Mouse (Mus musculus) G1E (cell line): ENCODE results near the gene Olfr479. TPM values are rescaled to one million over a fixed set of nuclear protein-coding genes. Genes with fewer than 3 reads are reported as not detected.

ENCODE experiments used
- polyA plus RNA-seq: library from polyadenylated mRNA; stranded (reverse); fragments of >175 nt; gene quantifications from 2 replicates; pipeline ENCODE4 v1.2.3, GENCODE M21; 2012
- total RNA-seq, 2 experiments: library from RNA; stranded (forward) in 1 of 2; stranded (reverse) in 1 of 2; fragments of 200-1000 nt in 1 of 2; fragments of >200 nt in 1 of 2; fragmentation: Nextera tagmentation in 1 of 2; gene quantifications; 2 replicates each; pipeline ENCODE4 v1.2.3; 2014 to 2017

The Olfr479 gene
- total and polyA plus RNA-seq, 3 experiments, result 0.55 TPM; not detected in 2

Other genes starting within 250 kb of the Olfr479 start
- gene Ovch2, start 249.5 kb upstream of the Olfr479 start, total RNA-seq (2014; fragmentation: Nextera tagmentation), result not detected in 2 replicates
- gene Ovch2, start 249.5 kb upstream of the Olfr479 start, total RNA-seq (2017), result not detected in 2 replicates
- not detected in 2 replicates for gene Ovch2, start 249.5 kb upstream of the Olfr479 start, polyA plus RNA-seq
- gene Olfr467, start 238.4 kb upstream of the Olfr479 start, total RNA-seq (2014; fragmentation: Nextera tagmentation), result not detected in 2 replicates
- 0.12 TPM in 1 of 2 replicates, not detected in the other for gene Olfr467, start 238.4 kb upstream of the Olfr479 start, total RNA-seq (2017)
- gene Olfr467, start 238.4 kb upstream of the Olfr479 start, polyA plus RNA-seq, result not detected in 2 replicates
- gene Olfr469, start 225.2 kb upstream of the Olfr479 start, total RNA-seq (2014; fragmentation: Nextera tagmentation), result not detected in 2 replicates
- 0.12 and 0.27 TPM in 2 replicates for gene Olfr469, start 225.2 kb upstream of the Olfr479 start, total RNA-seq (2017)
- not detected in 2 replicates for gene Olfr469, start 225.2 kb upstream of the Olfr479 start, polyA plus RNA-seq
- gene Olfr470, start 203.2 kb upstream of the Olfr479 start, total RNA-seq (2014; fragmentation: Nextera tagmentation), result not detected in 2 replicates
- gene Olfr470, start 203.2 kb upstream of the Olfr479 start, total RNA-seq (2017), result 0.27 TPM in 1 of 2 replicates, not detected in the other
- gene Olfr470, start 203.2 kb upstream of the Olfr479 start, polyA plus RNA-seq, result not detected in 2 replicates
- 0.19 TPM in 1 of 2 replicates, not detected in the other for gene Olfr472, start 152.8 kb upstream of the Olfr479 start, total RNA-seq (2014; fragmentation: Nextera tagmentation)
- 0.16 and 0.17 TPM in 2 replicates for gene Olfr472, start 152.8 kb upstream of the Olfr479 start, total RNA-seq (2017)
- not detected in 2 replicates for gene Olfr472, start 152.8 kb upstream of the Olfr479 start, polyA plus RNA-seq
- not detected in 2 replicates for gene Olfr473, start 120.2 kb upstream of the Olfr479 start, total RNA-seq (2014; fragmentation: Nextera tagmentation)
- gene Olfr473, start 120.2 kb upstream of the Olfr479 start, total RNA-seq (2017), result 0.27 TPM in 1 of 2 replicates, not detected in the other
- not detected in 2 replicates for gene Olfr473, start 120.2 kb upstream of the Olfr479 start, polyA plus RNA-seq
- not detected in 2 replicates for gene Olfr474, start 96.0 kb upstream of the Olfr479 start, total RNA-seq (2014; fragmentation: Nextera tagmentation)
- gene Olfr474, start 96.0 kb upstream of the Olfr479 start, total RNA-seq (2017), result 0.27 TPM in 1 of 2 replicates, not detected in the other
- not detected in 2 replicates for gene Olfr474, start 96.0 kb upstream of the Olfr479 start, polyA plus RNA-seq
- not detected in 2 replicates for gene Olfr476, start 85.9 kb upstream of the Olfr479 start, total RNA-seq (2014; fragmentation: Nextera tagmentation)
- 0.05 TPM in 1 of 2 replicates, not detected in the other for gene Olfr476, start 85.9 kb upstream of the Olfr479 start, total RNA-seq (2017)
- not detected in 2 replicates for gene Olfr476, start 85.9 kb upstream of the Olfr479 start, polyA plus RNA-seq
- 0.45 TPM in 1 of 2 replicates, not detected in the other for gene Olfr477, start 64.0 kb upstream of the Olfr479 start, total RNA-seq (2014; fragmentation: Nextera tagmentation)
- gene Olfr477, start 64.0 kb upstream of the Olfr479 start, total RNA-seq (2017), result 0.11 TPM in 1 of 2 replicates, not detected in the other
- gene Olfr477, start 64.0 kb upstream of the Olfr479 start, polyA plus RNA-seq, result not detected in 2 replicates
- gene Olfr478, start 16.7 kb upstream of the Olfr479 start, total RNA-seq (2014; fragmentation: Nextera tagmentation), result not detected in 2 replicates
- gene Olfr478, start 16.7 kb upstream of the Olfr479 start, total RNA-seq (2017), result 0.12 TPM in 1 of 2 replicates, not detected in the other
- gene Olfr478, start 16.7 kb upstream of the Olfr479 start, polyA plus RNA-seq, result not detected in 2 replicates
- not detected in 2 replicates for gene Olfr480, start 16.7 kb downstream of the Olfr479 start, total RNA-seq (2014; fragmentation: Nextera tagmentation)
- not detected in 2 replicates for gene Olfr480, start 16.7 kb downstream of the Olfr479 start, total RNA-seq (2017)
- not detected in 2 replicates for gene Olfr480, start 16.7 kb downstream of the Olfr479 start, polyA plus RNA-seq
- gene Olfr481, start 29.2 kb downstream of the Olfr479 start, total RNA-seq (2014; fragmentation: Nextera tagmentation), result not detected in 2 replicates
- 0.23 and 0.76 TPM in 2 replicates for gene Olfr481, start 29.2 kb downstream of the Olfr479 start, total RNA-seq (2017)
- not detected in 2 replicates for gene Olfr481, start 29.2 kb downstream of the Olfr479 start, polyA plus RNA-seq
- not detected in 2 replicates for gene Olfr482, start 46.9 kb downstream of the Olfr479 start, total RNA-seq (2014; fragmentation: Nextera tagmentation)
- gene Olfr482, start 46.9 kb downstream of the Olfr479 start, total RNA-seq (2017), result 0.17 and 0.22 TPM in 2 replicates
- not detected in 2 replicates for gene Olfr482, start 46.9 kb downstream of the Olfr479 start, polyA plus RNA-seq
- not detected in 2 replicates for gene Olfr483, start 50.2 kb downstream of the Olfr479 start, total RNA-seq (2014; fragmentation: Nextera tagmentation)
- not detected in 2 replicates for gene Olfr483, start 50.2 kb downstream of the Olfr479 start, total RNA-seq (2017)
- gene Olfr483, start 50.2 kb downstream of the Olfr479 start, polyA plus RNA-seq, result not detected in 2 replicates
- not detected in 2 replicates for gene Olfr484, start 76.8 kb downstream of the Olfr479 start, total RNA-seq (2014; fragmentation: Nextera tagmentation)
- 0.11 and 0.17 TPM in 2 replicates for gene Olfr484, start 76.8 kb downstream of the Olfr479 start, total RNA-seq (2017)
- gene Olfr484, start 76.8 kb downstream of the Olfr479 start, polyA plus RNA-seq, result not detected in 2 replicates
- gene Olfr485, start 109.2 kb downstream of the Olfr479 start, total RNA-seq (2014; fragmentation: Nextera tagmentation), result not detected in 2 replicates
- gene Olfr485, start 109.2 kb downstream of the Olfr479 start, total RNA-seq (2017), result not detected in 2 replicates
- not detected in 2 replicates for gene Olfr485, start 109.2 kb downstream of the Olfr479 start, polyA plus RNA-seq
- gene Olfr486, start 122.0 kb downstream of the Olfr479 start, total RNA-seq (2014; fragmentation: Nextera tagmentation), result not detected in 2 replicates
- gene Olfr486, start 122.0 kb downstream of the Olfr479 start, total RNA-seq (2017), result not detected in 2 replicates
- gene Olfr486, start 122.0 kb downstream of the Olfr479 start, polyA plus RNA-seq, result not detected in 2 replicates
- gene Olfr487, start 163.9 kb downstream of the Olfr479 start, total RNA-seq (2014; fragmentation: Nextera tagmentation), result not detected in 2 replicates
- gene Olfr487, start 163.9 kb downstream of the Olfr479 start, total RNA-seq (2017), result 0.06 and 0.11 TPM in 2 replicates
- gene Olfr487, start 163.9 kb downstream of the Olfr479 start, polyA plus RNA-seq, result not detected in 2 replicates
- gene Olfr488, start 207.7 kb downstream of the Olfr479 start, total RNA-seq (2014; fragmentation: Nextera tagmentation), result not detected in 2 replicates
- gene Olfr488, start 207.7 kb downstream of the Olfr479 start, total RNA-seq (2017), result 0.05 and 0.12 TPM in 2 replicates
- not detected in 2 replicates for gene Olfr488, start 207.7 kb downstream of the Olfr479 start, polyA plus RNA-seq
- not detected in 2 replicates for gene Olfr490, start 238.2 kb downstream of the Olfr479 start, total RNA-seq (2014; fragmentation: Nextera tagmentation)
- gene Olfr490, start 238.2 kb downstream of the Olfr479 start, total RNA-seq (2017), result 0.11 TPM in 1 of 2 replicates, not detected in the other
- not detected in 2 replicates for gene Olfr490, start 238.2 kb downstream of the Olfr479 start, polyA plus RNA-seq